Mouse (Mus musculus): ENCODE results near the gene Nat10. TPM values are rescaled to one million over a fixed set of nuclear protein-coding genes. Genes with fewer than 3 reads are reported as not detected.
A peak's percentile ranks its signal among the peaks of the same experiment; 100 is the strongest.

Nat10 gene
- total RNA-seq, 2 experiments from 2014 or later: 30.1 to 35.8 TPM

DNA sequence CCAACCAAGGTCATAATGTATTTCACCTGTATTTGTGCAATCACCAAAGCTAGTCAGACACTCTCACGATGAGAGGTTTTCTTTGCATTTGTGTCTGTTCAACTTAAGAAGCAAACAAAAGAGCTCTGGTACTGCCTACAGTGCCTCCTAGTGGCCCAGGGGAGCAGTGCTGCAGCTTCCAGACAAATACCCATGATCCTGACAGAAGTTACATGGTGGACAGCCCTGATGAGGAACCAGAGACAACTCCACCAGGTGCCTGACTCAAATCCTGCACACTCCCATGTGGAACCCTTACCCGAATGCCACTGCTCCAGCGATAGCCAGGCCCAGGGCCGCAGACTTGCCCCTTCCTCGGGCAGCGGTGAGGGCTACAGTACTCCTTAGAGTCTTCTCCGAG is 17.1 kb downstream of the Nat10 start:
- DNase-seq (ENCODE audit: extremely low spot score in 1 of 2, low spot score in 2 of 2): peak; percentile 50 to 56
- TF ChIP-seq CTCF (IDR thresholded peaks at IDR 0.05): peak; percentile 85
- H3K4me3 ChIP-seq: no peak overlapping the region
- no peak overlapping the region for H3K27ac ChIP-seq
- intact Hi-C loops (cut with DNase I): loop anchor here (5.0 kb wide), 1 partner anchor 292 kb away; no protein-coding TSS in a partner anchor

DNA sequence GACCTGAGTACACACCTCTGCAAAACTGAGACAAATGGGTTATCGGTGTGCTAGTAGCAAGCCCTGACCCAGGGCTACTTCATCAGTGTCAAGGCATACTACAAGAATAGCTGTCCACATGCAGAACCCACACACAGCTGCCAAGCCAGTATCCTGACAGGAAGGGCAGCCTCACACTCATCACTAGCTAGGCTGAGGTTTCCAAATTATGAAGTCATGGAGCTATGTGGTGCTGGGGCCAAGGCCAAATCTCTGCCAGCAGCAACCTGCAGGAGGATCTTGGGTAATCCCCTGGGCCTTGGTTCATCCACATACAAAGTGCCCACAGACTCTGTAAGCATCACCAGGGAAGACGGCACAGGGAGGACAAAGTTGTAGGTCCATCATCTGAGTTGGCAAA is 17.5 kb downstream of the Nat10 start:
- intact Hi-C loops (cut with DNase I): loop anchor here (5.0 kb wide), 1 partner anchor 291 kb away; no protein-coding TSS in a partner anchor
- no peak overlapping the region for H3K27ac ChIP-seq
- no peak for TF ChIP-seq CTCF (IDR thresholded peaks at IDR 0.05)
- DNase-seq (ENCODE audit: extremely low spot score in 1 of 2, low spot score in 2 of 2): no peak
- H3K4me3 ChIP-seq: no peak overlapping the region

DNA sequence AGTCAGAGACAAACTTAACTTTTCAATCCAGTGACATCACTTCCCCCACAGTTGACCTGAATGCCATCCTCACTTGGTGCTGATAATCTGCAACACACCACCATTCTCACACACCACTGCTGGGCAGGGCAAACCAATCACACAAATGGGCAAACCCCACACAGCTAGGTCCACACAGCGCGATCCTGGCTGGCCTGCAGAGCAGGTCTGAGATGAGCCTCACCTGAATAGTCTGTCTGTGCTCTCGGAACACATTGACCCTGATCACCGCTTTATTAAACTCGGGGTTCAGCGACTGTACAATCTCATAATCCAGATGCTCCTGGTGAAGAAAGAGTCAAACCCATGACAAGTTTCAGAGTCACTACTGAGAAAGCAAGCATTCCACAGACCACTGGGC is 18.2 kb downstream of the Nat10 start:
- TF ChIP-seq CTCF (IDR thresholded peaks at IDR 0.05): no peak
- Histone ChIP-seq H3K4me3 (no peak overlapping the region), H3K27ac (no peak overlapping the region)
- intact Hi-C loops (cut with DNase I): loop anchor here (5.0 kb wide), 1 partner anchor 291 kb away; no protein-coding TSS in a partner anchor
- no peak for DNase-seq (ENCODE audit: extremely low spot score in 1 of 2, low spot score in 2 of 2)

DNA sequence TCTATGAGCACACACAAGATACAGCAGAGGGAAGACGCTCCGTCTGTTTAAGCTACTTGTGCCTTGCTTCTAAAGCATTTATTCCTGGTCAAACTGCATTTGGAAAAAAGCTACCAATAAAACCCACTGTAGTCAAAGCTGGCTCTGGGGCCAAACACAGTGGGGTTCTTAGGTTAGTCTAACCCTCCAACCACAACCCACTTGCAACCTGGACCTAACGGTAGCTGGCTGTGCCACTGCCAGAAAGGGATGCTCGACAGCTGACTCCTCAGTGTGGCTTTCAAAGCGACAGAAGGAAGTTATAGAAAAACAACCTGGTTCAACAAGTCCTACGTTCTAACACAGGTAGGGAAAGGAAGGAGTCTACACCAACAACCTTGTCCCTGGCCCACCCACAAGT is 29.6 kb downstream of the Nat10 start:
- no peak for DNase-seq (ENCODE audit: extremely low spot score in 1 of 2, low spot score in 2 of 2)
- peak overlapping the region; percentile 7; the same call in 1 of the 2 replicates for H3K27ac ChIP-seq
- H3K4me3 ChIP-seq: no peak overlapping the region
- intact Hi-C loops (cut with DNase I): no loop called here
- no peak for TF ChIP-seq CTCF (IDR thresholded peaks at IDR 0.05)

DNA sequence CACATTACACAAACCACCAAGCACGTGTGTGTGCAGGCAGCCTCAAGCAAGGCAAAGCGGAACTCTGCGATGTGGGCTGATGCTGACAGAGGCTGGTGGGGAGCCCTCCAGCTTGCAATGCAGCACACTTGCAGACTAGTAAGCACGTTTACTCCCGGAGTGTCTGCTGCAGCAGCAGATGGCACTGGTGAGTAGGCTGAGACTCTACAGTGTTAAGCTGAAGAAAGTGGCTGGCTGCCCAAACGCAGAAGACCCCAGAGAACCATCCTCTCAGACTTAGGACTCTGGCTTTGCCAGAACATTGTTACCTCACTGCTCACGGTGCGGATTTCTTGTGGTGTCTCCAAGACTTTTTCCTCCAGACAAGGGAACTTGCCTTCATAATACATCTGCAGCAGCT is 30.1 kb downstream of the Nat10 start:
- no peak for TF ChIP-seq CTCF (IDR thresholded peaks at IDR 0.05)
- Histone ChIP-seq H3K4me3 (no peak overlapping the region), H3K27ac (no peak overlapping the region; the same call in 1 of the 2 replicates)
- peak; percentile 52 to 57 for DNase-seq (ENCODE audit: extremely low spot score in 1 of 2, low spot score in 2 of 2)
- intact Hi-C loops (cut with DNase I): no loop called here

DNA sequence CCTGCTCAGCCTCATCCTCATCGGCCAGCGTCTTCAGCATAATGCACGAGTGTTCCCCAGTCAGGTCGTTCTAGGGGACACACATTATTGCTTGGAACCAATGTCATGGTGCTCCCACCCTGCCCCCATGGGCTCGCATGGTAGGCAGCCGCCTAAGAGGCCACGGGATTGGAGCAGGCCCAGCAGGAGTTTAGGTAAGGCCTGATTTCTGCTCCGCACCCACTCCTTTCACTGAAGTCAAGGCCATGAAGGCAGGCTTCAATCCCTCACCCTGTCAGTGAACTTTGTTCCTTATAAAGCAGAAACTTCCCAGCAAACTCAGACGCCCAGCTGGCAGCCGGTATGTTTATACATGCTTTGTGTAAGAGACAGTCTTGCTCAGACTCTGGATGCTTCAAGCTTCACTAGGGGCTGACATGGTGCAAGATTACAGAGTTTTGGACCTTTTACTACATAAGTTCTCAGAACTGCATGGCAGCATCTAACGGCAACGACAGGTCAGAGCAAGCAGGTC is 33.0 kb downstream of the Nat10 start:
- Histone ChIP-seq H3K4me3 (no peak overlapping the region), H3K27ac (no peak overlapping the region)
- no peak for TF ChIP-seq CTCF (IDR thresholded peaks at IDR 0.05)
- DNase-seq (ENCODE audit: extremely low spot score in 1 of 2, low spot score in 2 of 2): no peak
- intact Hi-C loops (cut with DNase I): no loop called here

DNA sequence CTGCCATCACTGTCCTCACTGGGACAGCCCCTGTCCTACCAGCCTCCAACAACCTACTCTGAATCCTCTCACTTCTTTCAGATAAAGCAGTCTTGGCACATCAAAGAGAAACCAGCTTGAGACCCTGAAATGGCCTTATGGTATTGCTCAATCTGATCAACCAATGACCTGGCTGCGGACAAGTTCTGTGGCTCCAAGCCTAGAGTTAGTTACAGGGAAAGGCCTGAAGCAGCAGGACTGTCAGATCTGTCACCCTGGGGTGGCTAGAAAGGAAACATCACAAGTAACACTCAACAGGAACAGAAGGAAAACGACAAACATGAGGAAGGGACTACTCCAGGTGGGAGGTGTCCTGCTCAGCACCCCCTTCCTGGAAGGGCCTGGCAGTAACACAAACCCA is 36.5 kb downstream of the Nat10 start:
- intact Hi-C loops (cut with DNase I): no loop called here
- DNase-seq (ENCODE audit: extremely low spot score in 1 of 2, low spot score in 2 of 2): no peak
- no peak for TF ChIP-seq CTCF (IDR thresholded peaks at IDR 0.05)
- Histone ChIP-seq H3K27ac (no peak overlapping the region), H3K4me3 (no peak overlapping the region)

DNA sequence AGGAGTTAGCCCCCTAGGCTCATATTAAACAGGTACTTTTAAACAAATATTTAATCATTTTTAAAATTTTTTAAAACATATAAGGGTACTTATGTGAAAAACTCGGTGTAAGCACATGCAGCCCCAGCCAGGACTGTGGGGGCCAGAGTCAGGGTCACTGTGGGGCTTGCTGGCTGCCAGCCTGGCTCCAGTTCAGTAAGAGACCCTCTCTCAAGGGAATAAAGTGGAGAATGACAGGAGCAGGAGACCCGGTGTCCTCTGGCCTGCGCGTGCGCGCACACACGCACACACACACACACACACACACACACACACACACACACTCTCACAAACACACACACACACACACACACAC is 41.8 kb downstream of the Nat10 start:
- H3K27ac ChIP-seq: no peak overlapping the region
- intact Hi-C loops (cut with DNase I): loop anchor here (1.0 to 5.0 kb wide), 2 partner anchors 154 to 262 kb away; no protein-coding TSS in a partner anchor
- no peak overlapping the region for H3K4me3 ChIP-seq
- DNase-seq (ENCODE audit: extremely low spot score in 1 of 2, low spot score in 2 of 2): no peak
- no peak for TF ChIP-seq CTCF (IDR thresholded peaks at IDR 0.05)

DNA sequence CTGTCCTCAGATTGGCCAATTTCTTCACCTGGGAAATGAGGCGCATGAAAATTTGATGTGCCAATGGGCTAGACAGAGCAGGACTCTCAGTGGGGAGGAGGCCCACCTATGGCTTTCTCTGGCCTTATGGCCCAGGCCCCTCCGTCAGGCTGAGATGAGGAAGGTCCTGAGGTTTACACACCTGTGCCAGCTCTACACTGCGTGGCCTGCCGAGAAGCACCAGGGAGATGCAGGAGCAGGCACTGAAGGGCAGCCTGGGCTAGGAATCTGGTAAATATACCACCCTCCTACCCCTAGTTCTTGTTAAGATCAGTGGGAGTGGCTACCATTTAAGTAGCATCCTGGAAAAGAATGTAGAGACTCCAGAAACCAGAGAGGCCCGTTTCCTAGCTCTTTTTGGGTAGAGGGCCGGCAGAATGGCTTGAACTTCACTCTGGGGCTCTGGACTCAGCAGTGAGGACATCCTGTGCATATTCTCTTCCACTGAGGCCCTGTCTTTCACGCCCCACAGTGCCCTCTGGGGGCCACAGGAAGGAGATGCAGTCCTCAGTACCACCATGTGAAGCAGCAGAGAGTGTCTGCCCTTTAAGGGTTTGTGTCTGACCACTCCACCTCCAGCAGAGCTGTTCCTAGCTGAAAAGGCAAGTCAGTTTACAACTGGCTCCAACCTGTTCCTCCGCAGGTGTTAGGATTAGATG is 42.3 kb downstream of the Nat10 start:
- intact Hi-C loops (cut with DNase I): loop anchor here (1.0 to 5.0 kb wide), 2 partner anchors 153 to 261 kb away; no protein-coding TSS in a partner anchor
- no peak overlapping the region for H3K27ac ChIP-seq
- no peak overlapping the region for H3K4me3 ChIP-seq
- DNase-seq (ENCODE audit: extremely low spot score in 1 of 2, low spot score in 2 of 2): peak; percentile 57 to 72
- peak; percentile 95 for TF ChIP-seq CTCF (IDR thresholded peaks at IDR 0.05)

DNA sequence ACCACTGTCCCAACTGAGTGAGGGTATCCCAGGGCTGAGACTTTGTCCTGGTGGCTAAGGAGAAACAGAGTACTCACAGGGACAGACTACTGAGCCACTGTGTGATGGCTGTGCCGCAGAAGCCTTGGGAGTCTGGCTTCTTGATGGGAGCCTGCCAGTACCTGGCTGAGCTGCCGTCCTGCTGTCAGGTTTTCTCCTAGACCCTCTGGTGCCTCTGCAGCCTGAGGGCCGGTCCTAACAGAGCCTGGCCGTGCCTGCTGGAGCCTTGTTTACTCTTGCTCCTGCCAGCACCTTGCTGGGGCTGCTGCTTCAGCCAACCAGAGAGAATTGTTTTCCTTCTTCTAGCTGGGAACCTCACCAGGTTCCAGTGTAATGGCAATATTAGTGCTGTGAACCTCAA is 46.7 kb downstream of the Nat10 start:
- Histone ChIP-seq H3K4me3 (no peak overlapping the region), H3K27ac (no peak overlapping the region)
- TF ChIP-seq CTCF (IDR thresholded peaks at IDR 0.05): no peak
- intact Hi-C loops (cut with DNase I): no loop called here
- no peak for DNase-seq (ENCODE audit: extremely low spot score in 1 of 2, low spot score in 2 of 2)

DNA sequence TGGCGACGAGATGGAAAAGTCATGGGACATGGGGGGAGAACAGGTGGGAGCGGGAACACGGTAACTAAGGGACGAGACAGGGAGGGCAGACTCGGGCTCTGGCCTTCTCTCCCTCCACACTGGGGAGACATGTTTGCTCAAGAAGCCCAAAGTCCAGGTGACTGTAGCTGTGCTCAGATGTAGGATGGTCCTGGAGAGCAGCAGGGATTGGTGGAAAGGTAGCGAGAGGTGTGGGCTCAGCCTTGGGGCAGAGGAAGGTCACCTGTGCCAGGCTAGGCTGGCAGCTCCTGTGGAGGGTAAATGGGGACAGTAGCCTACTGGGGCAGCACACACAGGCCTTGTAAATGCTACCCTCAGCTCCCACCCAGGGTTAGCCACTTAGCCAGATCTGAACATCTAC is 47.2 kb downstream of the Nat10 start:
- H3K4me3 ChIP-seq: no peak overlapping the region
- no peak for DNase-seq (ENCODE audit: extremely low spot score in 1 of 2, low spot score in 2 of 2)
- no peak for TF ChIP-seq CTCF (IDR thresholded peaks at IDR 0.05)
- no peak overlapping the region for H3K27ac ChIP-seq
- intact Hi-C loops (cut with DNase I): no loop called here

DNA sequence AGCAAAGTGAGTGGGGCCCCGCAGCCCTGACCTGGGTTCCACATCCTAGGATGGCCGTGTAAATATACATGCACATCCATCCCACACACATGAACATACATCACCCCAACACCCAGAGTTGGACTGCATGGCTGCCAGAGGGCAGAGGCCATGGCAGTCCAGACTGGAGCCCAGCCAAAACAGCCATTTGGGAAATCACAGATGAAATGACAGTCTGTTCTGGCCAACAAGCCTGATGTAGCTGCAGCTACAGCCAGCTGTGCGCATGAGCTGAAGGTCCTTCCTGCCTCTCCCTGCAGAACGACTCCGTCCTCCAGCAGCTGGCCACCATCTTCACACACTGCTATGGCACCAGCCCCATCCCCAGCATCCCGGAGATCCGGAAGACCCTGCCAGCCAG is 50.2 kb downstream of the Nat10 start:
- intact Hi-C loops (cut with DNase I): no loop called here
- no peak overlapping the region for H3K4me3 ChIP-seq
- no peak overlapping the region for H3K27ac ChIP-seq
- DNase-seq (ENCODE audit: extremely low spot score in 1 of 2, low spot score in 2 of 2): no peak
- TF ChIP-seq CTCF (IDR thresholded peaks at IDR 0.05): no peak
